Mouse (Mus musculus) gastrocnemius, adult 18-20 months (tissue): ENCODE data around the gene Camta1. TPM values are rescaled to one million over a fixed set of nuclear protein-coding genes. Genes with fewer than 3 reads are reported as not detected.

Source experiments
- DNase-seq: peaks from one replicate; pipeline ENCODE4 v3.0.0; 2021; ENCODE audit warnings: low spot score
- total RNA-seq, 2 experiments: library from RNA; stranded (reverse); gene quantifications; 2 replicates each; pipeline ENCODE4 v1.2.3; 2021

Gene Camta1
- total RNA-seq, 2 experiments from 2014 or later: 99.5 to 122 TPM

DNA sequence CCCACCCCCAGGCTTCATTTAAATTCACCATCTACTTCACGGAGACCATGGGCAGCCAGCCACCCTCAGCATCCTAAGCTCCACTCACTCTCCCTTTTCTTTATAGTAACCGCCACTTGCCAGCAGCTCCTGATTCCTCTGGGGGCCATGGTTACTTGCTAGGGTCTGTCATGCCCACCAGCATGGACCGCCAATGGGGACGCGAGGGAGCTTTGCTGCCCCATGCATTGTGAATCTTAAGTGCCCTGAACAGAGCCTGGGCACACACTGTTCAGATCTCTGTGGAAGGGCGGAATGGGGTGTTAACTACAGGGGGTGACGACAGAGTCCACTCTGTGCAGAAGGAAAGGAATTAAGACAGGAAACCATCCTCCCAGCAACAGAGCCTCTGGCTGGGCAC, 465.1 kb downstream of the Camta1 start:
- DNase-seq: no peak

DNA sequence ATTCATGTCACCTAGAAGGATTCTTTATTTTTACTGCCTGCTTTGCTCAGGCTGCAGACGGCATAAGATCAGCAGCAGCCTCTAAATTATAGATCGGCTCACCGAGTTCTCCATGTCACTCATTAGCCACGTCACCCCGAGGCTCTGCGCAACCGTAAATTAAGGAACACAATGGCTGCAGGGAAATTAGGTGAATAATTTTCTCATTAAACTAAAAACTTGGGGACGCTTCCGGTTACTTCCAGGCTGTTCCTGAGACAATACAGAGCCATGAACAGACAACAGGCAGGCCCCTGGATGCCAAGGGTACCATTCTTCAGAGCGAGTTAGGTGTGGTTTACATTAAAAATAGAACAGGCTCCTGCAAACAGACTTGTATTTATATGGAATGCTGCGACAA, 472.3 kb downstream of the Camta1 start:
- DNase-seq: no peak

- DNase-seq: no peak
Measured at GRCm38 (mm10) chr4:151386701-151387451, 474.8 kb downstream of the Camta1 start.

DNA sequence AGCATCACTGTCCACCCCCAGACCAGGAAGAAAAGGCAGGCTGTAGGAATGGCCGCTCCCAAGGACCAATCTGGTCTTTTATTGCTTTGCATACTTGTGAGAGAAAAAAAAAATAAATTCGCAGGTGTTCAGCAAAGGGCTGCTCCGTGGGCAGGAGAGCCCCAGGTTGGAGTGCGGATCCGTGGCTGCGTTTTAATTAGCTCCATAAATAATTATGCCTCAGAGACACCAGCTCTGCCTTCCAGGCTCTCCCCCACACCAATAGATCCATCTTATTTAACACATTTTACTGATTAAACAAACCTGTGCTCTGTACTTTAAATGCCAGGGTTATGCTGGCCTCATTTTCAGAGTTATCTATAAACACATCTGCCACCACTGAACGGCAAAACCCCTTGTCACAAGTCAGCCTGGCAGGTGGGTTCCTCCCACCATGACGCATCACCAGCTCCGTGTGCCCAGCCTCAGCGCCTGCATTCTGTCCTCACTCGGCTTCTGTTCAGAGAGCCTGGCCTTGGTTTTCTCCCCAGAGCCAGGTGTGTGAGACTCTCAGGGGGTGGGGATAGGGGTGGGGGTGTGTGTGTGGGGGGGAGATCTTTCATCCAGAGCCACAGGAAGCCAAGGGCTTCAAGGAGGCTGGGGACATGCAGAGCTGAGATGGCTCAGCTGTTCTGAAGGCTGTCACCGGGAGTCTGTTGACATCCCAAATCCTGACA, 475.5 kb downstream of the Camta1 start:
- DNase-seq: no peak

DNA sequence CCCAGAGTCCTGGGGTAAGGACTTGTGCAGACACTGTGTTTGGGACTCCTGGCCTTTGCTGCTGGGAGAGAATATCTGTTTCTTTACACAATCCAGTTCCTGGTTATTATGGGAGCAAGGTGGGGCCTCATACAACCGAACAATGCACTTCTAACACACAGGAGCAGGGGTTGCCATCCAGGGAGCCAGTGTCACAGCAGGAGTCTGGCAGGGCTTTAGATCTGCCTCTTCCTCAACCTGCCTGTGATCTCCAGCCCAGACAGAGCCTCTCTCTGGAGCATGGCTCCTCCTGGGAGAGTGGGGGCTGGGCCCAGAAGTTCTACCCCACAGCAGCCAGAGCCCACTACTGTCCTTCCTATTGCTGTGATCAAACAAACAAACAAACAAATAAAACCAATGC, 483.9 kb downstream of the Camta1 start:
- no peak for DNase-seq

DNA sequence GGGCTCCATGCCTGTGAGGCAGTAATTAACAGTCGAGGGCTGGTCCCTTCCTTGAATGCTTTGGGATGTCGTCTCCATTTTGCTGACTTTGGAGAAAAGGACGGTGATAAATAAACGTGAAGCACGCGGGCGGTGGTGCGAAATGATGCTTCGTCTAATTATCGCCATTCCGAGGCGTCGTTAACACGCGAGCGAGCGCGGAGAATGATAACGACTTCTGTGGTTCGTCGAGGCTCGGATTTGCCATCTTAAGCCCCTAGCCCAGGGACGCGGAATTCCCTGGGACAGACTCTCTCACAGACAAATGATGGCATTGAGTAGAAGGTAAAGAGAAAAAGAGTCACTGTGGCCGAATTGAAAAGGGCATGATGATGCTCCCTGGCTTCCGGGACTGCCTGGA, 485.4 kb downstream of the Camta1 start:
- no peak for DNase-seq

GRCm38 (mm10) chr4:151372855-151373566, 488.7 kb downstream of the Camta1 start:
- DNase-seq: no peak

GRCm38 (mm10) chr4:151366941-151367545, 494.6 kb downstream of the Camta1 start:
- DNase-seq: no peak

DNA sequence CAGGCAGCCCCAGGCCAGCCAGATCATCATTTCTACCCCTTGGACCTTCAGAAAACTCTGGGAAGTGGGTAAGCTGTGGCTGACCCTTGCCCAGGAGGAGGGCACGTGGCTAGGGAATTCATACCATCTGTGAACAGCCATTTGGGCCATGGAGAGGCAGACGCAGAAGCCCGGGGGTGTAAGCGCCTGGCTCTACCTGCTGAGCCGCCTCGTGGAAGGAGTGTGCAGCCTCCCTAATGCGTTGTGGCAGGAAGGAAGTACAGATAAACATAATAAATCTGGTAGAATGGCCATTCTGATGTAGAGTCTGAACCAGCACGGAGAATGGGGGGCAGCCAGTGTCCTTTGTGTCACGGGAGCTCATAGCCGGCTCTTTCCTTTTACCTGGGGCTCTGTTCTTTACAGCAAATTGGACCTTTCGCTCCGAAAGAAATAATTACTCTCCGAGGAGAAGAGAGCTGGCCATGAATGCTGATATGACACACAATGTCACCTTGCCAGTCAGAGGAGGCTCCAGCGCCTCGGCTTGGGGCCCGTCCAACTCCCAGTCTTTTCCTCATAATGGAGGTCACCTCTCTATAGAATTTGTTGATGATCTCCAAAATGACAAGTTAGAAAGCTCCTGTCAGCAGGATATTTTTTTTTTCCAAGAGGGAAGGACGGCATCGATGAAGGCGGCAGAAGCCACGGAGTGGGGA, 500.6 kb downstream of the Camta1 start:
- no peak for DNase-seq

GRCm38 (mm10) chr4:151355505-151355904, 506.2 kb downstream of the Camta1 start:
- no peak for DNase-seq

DNA sequence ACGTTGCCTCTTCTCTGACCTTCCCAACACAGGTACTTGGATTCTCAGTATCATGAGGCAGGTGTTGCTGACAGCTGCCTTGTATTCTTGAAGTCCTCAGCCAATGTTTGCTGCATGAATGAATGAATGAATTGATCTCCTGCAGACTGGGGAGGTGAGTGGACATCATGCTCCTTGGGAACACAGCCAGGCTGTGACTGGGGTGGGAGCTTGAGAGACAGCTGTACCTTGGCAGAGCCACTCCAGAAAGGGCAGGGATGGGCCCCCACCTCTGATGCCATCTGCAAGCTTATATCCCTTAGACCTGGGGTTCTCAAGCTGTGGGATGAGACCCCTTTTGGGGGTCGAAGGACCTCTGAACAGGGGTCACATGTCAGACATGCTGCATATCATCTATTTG, 508.9 kb downstream of the Camta1 start:
- no peak for DNase-seq

- no peak for DNase-seq
Measured at GRCm38 (mm10) chr4:151352249-151352648, 509.4 kb downstream of the Camta1 start.

- no peak for DNase-seq
Measured at GRCm38 (mm10) chr4:151351757-151352156, 509.9 kb downstream of the Camta1 start.

DNA sequence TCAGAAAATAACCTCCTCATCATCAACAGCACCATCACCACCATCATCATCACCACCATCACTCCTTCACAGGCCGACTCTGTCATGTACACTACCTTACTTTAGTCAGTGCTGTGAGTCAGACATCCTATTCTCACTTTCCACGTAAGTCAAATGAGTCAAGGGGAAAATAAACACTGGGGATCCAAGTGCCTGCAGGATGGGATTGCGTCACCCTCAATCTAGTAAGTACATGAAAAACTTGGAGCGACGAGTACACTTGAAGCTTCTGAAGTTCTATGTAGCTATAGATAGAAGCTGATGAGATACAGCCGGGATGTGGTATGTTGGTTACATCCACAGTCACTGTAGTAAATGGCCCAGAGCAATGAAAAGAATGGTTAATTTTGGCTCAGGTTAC, 514.1 kb downstream of the Camta1 start:
- no peak for DNase-seq

DNA sequence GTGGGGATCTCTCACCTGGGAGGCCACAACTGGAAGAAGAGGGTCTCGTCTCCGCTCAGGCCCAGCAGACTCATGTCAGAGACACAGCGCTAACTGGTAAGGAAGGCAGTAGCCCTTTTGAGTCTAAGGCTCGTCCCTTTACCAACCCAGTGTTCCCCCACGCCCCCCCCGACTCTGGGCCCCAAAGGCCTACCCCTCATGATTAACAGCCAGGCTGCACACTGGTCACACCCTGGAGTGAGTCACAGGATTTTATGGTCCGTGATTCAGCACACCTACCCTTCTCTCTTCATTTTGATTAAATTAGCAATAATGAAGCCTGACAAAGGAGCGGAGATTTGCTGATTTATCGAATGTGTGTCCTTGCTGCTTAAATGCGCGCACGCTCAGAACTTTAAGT, 515.0 kb downstream of the Camta1 start:
- DNase-seq: no peak

DNA sequence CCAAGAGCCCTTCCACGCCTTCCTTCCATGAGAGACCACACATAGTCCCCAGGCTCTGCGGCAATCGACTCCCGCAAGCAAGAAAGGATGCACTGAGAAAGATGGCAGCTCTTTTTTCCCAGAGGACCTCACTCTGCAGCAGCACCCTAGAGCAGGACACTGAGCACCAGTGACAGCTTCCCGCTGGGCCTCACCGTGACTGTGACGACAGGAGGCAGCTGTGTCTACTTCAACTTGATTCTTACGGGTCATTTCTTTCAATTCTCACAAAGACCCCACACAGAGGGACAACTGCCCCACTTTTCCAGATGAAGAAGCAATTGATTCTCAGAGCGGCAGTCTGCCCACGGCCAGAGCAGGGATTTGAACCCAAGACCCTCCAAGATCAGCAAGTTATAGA, 516.9 kb downstream of the Camta1 start:
- no peak for DNase-seq

DNA sequence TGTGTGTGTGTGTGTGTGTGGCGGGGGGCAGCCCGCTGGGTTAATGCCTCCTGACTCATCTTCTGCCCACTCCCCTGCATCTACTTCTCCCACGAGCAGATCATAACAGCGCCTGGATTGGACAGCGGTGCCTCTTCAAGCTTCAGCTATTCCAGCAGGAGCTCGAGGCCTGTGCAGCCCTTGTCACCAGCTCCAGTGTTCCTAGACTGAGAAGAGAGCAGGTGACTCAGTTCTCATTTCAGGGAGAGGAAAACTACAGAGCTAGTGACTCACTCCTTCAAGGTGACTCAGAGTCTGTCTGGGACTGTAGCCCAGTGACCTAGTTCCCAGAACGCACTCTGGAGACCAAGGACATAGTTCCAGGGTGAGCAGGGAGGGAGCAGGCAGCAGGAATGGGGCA, 522.3 kb downstream of the Camta1 start:
- peak; percentile 42 for DNase-seq

DNA sequence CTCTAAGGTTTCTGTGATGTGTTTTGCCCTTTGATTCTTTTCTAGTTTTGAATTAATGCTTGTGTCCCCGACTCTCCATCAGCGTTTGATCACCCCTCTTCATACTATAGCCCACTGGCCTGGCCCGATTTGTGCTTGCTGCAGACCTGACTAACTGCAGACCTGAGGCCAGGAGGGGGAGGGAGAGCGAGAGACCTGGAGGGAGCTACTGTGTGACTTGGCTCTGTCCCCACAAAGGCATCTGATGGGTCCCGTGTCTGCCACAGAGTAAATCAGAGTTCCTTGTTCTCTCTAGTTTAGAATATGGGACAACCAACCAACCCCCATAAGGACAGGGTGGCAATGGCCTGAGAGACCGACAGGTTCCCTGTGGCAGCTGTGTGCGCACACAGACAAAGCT, 522.7 kb downstream of the Camta1 start:
- DNase-seq: no peak

- DNase-seq: no peak
Measured at GRCm38 (mm10) chr4:151337543-151337942, 524.1 kb downstream of the Camta1 start.

DNA sequence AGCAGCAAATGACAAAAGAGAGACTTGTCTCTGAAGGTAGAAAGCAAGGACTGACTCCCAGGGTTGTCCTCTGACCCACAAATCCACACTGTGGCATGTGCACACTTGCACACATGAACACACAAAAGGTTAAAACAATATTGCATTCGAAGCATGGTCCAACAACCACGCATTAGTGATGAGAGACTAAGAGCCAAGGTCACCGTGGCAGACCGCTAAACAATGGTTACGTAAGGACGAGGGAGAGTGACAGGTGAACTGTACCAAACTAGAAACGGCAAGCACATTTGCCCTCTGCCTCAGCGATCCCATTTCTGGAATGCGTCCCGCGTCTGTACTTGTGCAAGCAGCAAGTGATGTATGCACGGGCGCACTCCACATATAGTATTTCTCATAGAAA, 525.3 kb downstream of the Camta1 start:
- no peak for DNase-seq

GRCm38 (mm10) chr4:151334951-151335742, 526.5 kb downstream of the Camta1 start:
- DNase-seq: peak; percentile 7
